Mouse (Mus musculus) embryonic fibroblast, embryonic 13.5 days (primary cell): ENCODE data around the gene Kcnip2. TPM values are rescaled to one million over a fixed set of nuclear protein-coding genes. Genes with fewer than 3 reads are reported as not detected.

ENCODE experiments used
- H3K27ac ChIP-seq: 2 replicates; pipeline ENCODE4 v1.5.1; 2012; ENCODE audit warnings: low read length, control low read depth, inconsistent platforms; ENCODE audit not compliant: insufficient read depth
- H3K4me1 ChIP-seq: 2 replicates; pipeline ENCODE4 v1.6.1; 2011; ENCODE audit warnings: low read length; ENCODE audit not compliant: control insufficient read depth, insufficient read depth
- H3K4me3 ChIP-seq: 2 replicates; pipeline ENCODE4 v1.5.1; 2011; ENCODE audit warnings: mild to moderate bottlenecking, control low read depth, low read length; ENCODE audit not compliant: insufficient read depth
- CTCF ChIP-seq: IDR thresholded peaks from 2 replicates; pipeline ENCODE4 v1.5.1; 2011; ENCODE audit warnings: mild to moderate bottlenecking, control low read depth, low read length, moderate library complexity, borderline replicate concordance; ENCODE audit not compliant: insufficient read depth
- POLR2A ChIP-seq: IDR thresholded peaks from 2 replicates; pipeline ENCODE4 v1.6.1; 2011; ENCODE audit warnings: low read depth, mild to moderate bottlenecking, control low read depth, low read length, moderate library complexity
- polyA plus RNA-seq: library from polyadenylated mRNA; stranded (reverse); fragments of >200 nt; gene quantifications from 2 replicates; pipeline ENCODE4 v1.2.4, GENCODE M21; 2011; ENCODE audit warnings: low read depth; ENCODE audit not compliant: missing spikeins, insufficient read length

The Kcnip2 gene
- not detected in 2 replicates for polyA plus RNA-seq

DNA sequence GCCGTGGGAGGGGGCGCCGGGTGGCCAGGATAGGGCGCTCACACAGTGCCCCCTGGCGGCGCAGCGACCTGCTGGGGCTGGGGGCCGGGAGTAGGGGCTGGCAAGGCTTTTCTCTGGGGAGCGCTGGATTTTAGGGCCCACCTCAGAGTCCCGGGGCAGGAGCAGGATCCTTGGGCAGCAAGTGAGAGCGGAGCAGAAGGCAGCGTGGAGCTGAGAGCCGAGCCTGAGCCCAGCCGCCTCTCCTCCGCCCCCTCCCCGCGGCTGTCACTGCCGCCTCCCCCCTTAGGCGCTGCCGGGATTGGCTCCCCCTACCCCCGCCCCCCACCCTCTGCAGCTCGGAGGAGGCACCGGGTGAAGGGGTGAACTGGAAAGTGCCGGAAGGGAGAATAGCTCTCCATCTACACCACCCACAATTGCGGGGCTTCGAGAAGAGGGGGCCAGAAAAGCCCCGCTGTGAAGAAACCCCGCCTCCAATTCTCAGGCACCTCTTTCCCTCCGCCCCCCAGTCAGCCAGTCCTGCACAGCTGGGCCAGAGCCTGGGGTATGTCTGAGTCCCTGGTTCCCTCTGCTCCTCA is at the start of gene Kcnip2:
TSS of gene Kcnip2 (minus strand) at position 231 of the 575 bp plus-strand sequence.
- Histone ChIP-seq H3K4me1 (no peaks in the 10 kb centered on the region), H3K4me3 (no peak within 1 kb of the TSS), H3K27ac (no peak within 1 kb of the TSS)
- TF ChIP-seq CTCF (no peak), POLR2A (no peak)

DNA sequence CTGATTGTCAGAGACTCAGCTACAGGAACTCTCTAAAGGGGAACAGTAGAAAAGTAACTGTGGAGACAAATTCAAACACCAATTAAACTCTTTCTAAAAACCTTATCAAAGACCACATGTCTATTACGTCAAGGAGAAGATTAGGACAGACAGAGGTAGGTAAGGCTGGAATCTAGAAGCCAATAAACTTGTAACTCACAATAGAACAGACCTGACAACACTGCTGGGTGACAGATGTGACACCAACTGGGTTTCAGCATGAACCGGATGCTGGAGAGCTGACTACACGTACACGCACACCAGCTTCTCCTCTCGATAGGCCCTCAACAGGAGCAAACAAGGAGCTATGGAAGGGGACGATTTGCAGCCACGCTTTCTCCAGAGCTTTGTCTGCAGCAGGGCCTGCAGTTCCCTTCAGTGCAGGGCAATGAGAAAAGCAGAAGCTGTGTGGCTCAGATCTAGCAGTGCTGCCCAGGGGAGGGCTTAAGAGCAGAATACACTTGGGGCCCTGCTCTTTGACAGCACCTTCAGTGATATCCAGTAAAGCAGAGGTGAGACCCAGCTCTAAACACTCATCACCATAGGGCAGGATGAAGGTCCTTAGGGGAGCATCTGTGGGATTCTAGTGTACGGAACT is 39.5 kb upstream of the Kcnip2 start:
- TF ChIP-seq POLR2A, result no peak
- TF ChIP-seq CTCF, result no peak
- Histone ChIP-seq H3K4me1 (no peaks in the 10 kb centered on the region), H3K4me3 (no peak overlapping the region), H3K27ac (no peak overlapping the region)

DNA sequence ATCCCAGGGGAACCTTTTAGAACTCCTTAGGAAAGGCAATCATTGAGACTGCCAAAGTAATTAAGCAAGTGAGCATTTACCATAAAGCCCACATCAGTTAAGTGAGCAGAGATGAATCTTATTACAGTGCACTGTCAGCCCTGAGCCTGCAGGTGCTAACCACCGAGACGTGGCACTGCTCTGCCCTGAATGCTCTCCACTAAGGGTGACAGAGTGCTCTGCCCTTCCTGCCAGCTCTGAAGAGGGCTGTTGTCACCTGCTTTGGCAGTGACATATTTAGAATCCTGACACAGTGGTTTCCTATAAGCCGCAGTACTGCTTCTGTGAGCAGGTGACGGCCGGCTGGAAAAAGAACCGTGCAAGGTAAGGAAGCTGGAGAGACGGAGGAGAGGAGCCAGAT is 38.7 kb upstream of the Kcnip2 start:
- no peaks in the 10 kb centered on the region for H3K4me1 ChIP-seq
- no peak overlapping the region for H3K4me3 ChIP-seq
- TF ChIP-seq POLR2A (no peak), CTCF (no peak)
- H3K27ac ChIP-seq, result no peak overlapping the region

GRCm38 (mm10) chr19:45847733-45848093 is 31.9 kb upstream of the Kcnip2 start:
- no peak overlapping the region for H3K4me3 ChIP-seq
- no peak for TF ChIP-seq POLR2A
- TF ChIP-seq CTCF, result no peak
- H3K27ac ChIP-seq, result no peak overlapping the region
- no peaks in the 10 kb centered on the region for H3K4me1 ChIP-seq

DNA sequence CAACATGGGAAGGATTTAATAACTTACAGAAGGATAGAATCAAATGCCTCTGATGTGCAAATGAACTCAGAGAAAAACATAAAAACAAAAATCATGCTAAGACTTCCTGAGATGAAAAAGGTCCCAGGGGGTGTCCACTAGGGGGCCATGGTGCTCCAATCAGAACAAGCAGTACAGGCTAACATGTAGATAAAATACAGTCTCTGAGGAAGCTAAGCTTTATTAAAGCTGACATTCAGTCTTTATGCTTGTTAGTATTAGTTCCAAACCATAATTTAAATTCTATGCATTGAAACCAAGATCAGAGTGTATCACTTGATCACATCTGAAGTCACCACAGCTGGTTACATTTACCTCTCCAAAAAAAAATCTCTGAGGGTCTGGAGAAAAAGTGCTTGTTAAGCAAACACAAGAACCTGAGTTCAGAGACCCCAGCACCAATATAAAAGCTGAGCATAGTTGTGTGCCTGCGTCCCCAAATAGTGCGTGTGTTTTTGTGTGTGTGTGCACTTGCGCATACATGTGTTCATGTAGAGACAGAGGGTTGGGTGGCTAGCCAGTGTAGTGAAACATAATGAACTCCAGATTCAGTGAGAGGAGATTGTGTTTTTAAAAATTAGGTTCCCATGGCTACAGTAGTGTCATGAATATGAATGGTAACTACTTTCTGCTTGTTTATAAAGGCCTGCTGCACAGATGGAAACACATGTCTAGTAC is 31.3 kb upstream of the Kcnip2 start:
- no peak overlapping the region for H3K4me3 ChIP-seq
- H3K4me1 ChIP-seq, result no peaks in the 10 kb centered on the region
- H3K27ac ChIP-seq, result no peak overlapping the region
- TF ChIP-seq POLR2A, result no peak
- no peak for TF ChIP-seq CTCF

GRCm38 (mm10) chr19:45844209-45844608 is 28.3 kb upstream of the Kcnip2 start:
- no peaks in the 10 kb centered on the region for H3K4me1 ChIP-seq
- no peak overlapping the region for H3K27ac ChIP-seq
- TF ChIP-seq POLR2A (no peak), CTCF (no peak)
- H3K4me3 ChIP-seq, result no peak overlapping the region

- no peak overlapping the region for H3K27ac ChIP-seq
- TF ChIP-seq CTCF (no peak), POLR2A (no peak)
- no peak overlapping the region for H3K4me3 ChIP-seq
- no peaks in the 10 kb centered on the region for H3K4me1 ChIP-seq
These were observed 27.6 kb upstream of the Kcnip2 start for GRCm38 (mm10) chr19:45843424-45843823.

GRCm38 (mm10) chr19:45837050-45837994 is 21.5 kb upstream of the Kcnip2 start:
- TF ChIP-seq POLR2A, result no peak
- TF ChIP-seq CTCF, result no peak
- H3K4me3 ChIP-seq, result no peak overlapping the region
- no peaks in the 10 kb centered on the region for H3K4me1 ChIP-seq
- H3K27ac ChIP-seq, result no peak overlapping the region

DNA sequence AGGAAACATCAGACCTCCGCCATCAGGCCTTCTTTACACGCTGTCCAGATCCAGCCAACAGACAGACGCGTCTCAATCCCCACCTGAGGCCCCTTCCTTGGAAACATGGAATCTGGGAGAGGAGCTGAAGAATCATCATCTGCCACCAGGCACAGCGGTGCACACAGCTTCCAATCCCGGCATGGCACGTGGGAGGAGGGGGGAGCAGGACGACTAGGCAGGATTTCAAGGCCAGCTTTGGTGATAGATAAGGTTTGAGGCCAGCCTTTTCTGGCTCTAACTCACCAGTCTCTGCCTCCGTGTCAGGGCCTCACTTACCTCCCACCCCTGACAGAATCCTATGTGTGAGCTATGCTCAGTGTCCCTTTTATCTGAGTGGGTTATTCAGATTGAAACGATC is 19.6 kb upstream of the Kcnip2 start:
- TF ChIP-seq CTCF, result no peak
- TF ChIP-seq POLR2A, result no peak
- Histone ChIP-seq H3K27ac (no peak overlapping the region), H3K4me3 (no peak overlapping the region), H3K4me1 (no peaks in the 10 kb centered on the region)
